8 mouse cellular contexts compared by ENCODE assay signal in genomic region chr5:21372493-21373179, GRCm38 (mm10). TPM values are rescaled to one million over a fixed set of nuclear protein-coding genes. Genes with fewer than 3 reads are reported as not detected.
DNase-seq lines count a peak whose midpoint lies in the region; ATAC-seq lines count a peak whose summit lies in the region.

Gene Fgl2 (plus strand): TSS chr5:21372642.

- ATAC-seq in hindbrain, embryonic 14.5 days (ENCODE audit: low FRiP score) = peak; percentile 93
- no peak for ATAC-seq in erythroid progenitor cell, adult 5-6 weeks (replicated peaks; ENCODE audit: low FRiP score, poor library complexity, severe bottlenecking)

- H3K9me3 ChIP-seq in hindbrain, embryonic 14.5 days (ENCODE audit: control insufficient read depth, low read length) = no peaks in the 10 kb centered on the region
- H3K9me3 ChIP-seq in megakaryocyte, embryonic 14.5 days = no peaks in the 10 kb centered on the region

- H3K4me1 ChIP-seq in hindbrain, embryonic 14.5 days (replicated peaks; ENCODE audit: control insufficient read depth, insufficient read depth, low read length) = no peaks in the 10 kb centered on the region
- H3K4me1 ChIP-seq in megakaryocyte, embryonic 14.5 days = peaks cover 57% of the 10 kb centered on the region

- peak within 1 kb of the TSS; percentile 95 for H3K4me2 ChIP-seq in hindbrain, embryonic 14.5 days (replicated peaks)

- peak within 1 kb of the TSS; percentile 51 for H3K4me3 ChIP-seq in hindbrain, embryonic 14.5 days (replicated peaks; ENCODE audit: low read length)
- peak within 1 kb of the TSS; percentile 99 for H3K4me3 ChIP-seq in megakaryocyte, embryonic 14.5 days (replicated peaks)

- no peaks in the 10 kb centered on the region for H3K36me3 ChIP-seq in hindbrain, embryonic 14.5 days (replicated peaks; ENCODE audit: control insufficient read depth, insufficient read depth)
- H3K36me3 ChIP-seq in megakaryocyte, embryonic 14.5 days (replicated peaks; ENCODE audit: low read length) = peaks cover 18% of the 10 kb centered on the region

- intact Hi-C loops in left cerebral cortex, postnatal 14 days (cut with DNase I) = no loop called here

- H3K27me3 ChIP-seq in hindbrain, embryonic 14.5 days (ENCODE audit: control insufficient read depth, insufficient read depth, low read length) = no peaks in the 10 kb centered on the region
- H3K27me3 ChIP-seq in megakaryocyte, embryonic 14.5 days (replicated peaks) = no peaks in the 10 kb centered on the region

- peak within 1 kb of the TSS; percentile 6; the same call in 1 of the 2 replicates for H3K27ac ChIP-seq in hindbrain, embryonic 14.5 days

- 4% methylated on average over 31 of the region's 31 CpGs for WGBS in hindbrain, embryonic 14.5 days

- DNase-seq in T-cell, adult 2 months (ENCODE audit: low spot score) = peak; percentile 20
- DNase-seq in cerebellum, postnatal 25 days = peak; percentile 51 to 65
- peak; percentile 61 for DNase-seq in gastrocnemius, adult 18-20 months (ENCODE audit: low spot score)
- DNase-seq in hindbrain, embryonic 14.5 days (ENCODE audit: low spot score) = peak; percentile 73
- peak; percentile 26 to 53 for DNase-seq in left cerebral cortex, postnatal 14 days (ENCODE audit: low spot score in 2 of 2)
- DNase-seq in right cerebral cortex, adult 2 months (ENCODE audit: low spot score in 2 of 2) = peak; percentile 34 to 39

- H3K9ac ChIP-seq in hindbrain, embryonic 14.5 days = peak within 1 kb of the TSS; percentile 80

RNA-seq across cellular contexts. Expression of gene Fgl2, which starts in this region (rescaled TPM):
- 1 to 10 TPM; 4.0 to 4.8 TPM for total RNA-seq in gastrocnemius, adult 18-20 months (2021)
- 5.7 and 6.2 TPM in 2 replicates for polyA plus RNA-seq in hindbrain, embryonic 14.5 days (2014; fragmentation: Nextera tagmentation; extraction: Ambion mirVana)
- 1 to 10 TPM; 2.0 to 2.3 TPM for total RNA-seq in left cerebral cortex, postnatal 14 days (2021)
- 0.71 and 3.3 TPM in 2 replicates for polyA plus RNA-seq in megakaryocyte, embryonic 14.5 days (2012; ENCODE audit: insufficient read depth, low replicate concordance)
- total RNA-seq in erythroid progenitor cell, adult 5-6 weeks (2015; ENCODE audit: low replicate concordance) = 5.8 and 14.7 TPM in 2 replicates
- total RNA-seq in erythroid progenitor cell, adult 5-6 weeks (2017; ENCODE audit: low replicate concordance) = 4.1 and 6.4 TPM in 2 replicates

Comparison
In these comparisons a context has a peak if more than half of its experiments do, and no peak if none do; other contexts are left out.
1. DNase-seq: peak in every context shown above with its lines; median percentile 73 in hindbrain, embryonic 14.5 days; 61 in gastrocnemius, adult 18-20 months; 58 in cerebellum, postnatal 25 days; 40 in left cerebral cortex, postnatal 14 days; 36 in right cerebral cortex, adult 2 months; 20 in T-cell, adult 2 months.